Mouse (Mus musculus) olfactory bulb, adult 2 months (tissue): ENCODE data around the gene Draxin.

ENCODE experiments used
- CTCF ChIP-seq: fragments of 200-500 bp; IDR thresholded peaks from 2 replicates; pipeline ENCODE4 v1.5.1; 2012; ENCODE audit warnings: low read depth, mild to moderate bottlenecking, low read length, moderate library complexity; ENCODE audit not compliant: insufficient read depth
- POLR2A ChIP-seq: fragments of 200-500 bp; IDR thresholded peaks from 2 replicates; pipeline ENCODE4 v1.6.1; 2012; ENCODE audit warnings: mild to moderate bottlenecking, low read depth, low read length, moderate library complexity; ENCODE audit not compliant: insufficient read depth

DNA sequence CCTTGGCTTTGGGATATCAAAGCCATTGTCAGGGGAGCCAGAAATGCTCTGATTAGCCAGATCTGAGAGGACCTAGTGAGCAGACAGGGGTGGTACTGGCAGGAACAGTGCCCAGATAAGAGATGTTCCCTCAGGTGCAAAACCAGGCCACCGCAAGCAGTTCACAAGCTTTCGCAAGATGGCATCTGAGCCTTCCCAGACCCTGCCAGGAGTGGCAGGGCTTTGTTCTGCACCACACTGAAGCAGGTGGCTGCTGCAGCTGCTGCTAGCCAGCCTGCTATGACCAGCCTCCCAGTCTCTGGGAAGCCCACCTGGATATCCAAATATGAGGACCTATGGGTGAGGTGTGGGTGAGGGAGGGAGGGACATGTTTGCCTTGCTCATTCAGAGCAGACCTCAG lies 32.6 kb downstream of the Draxin start:
- TF ChIP-seq CTCF = no peak
- no peak for TF ChIP-seq POLR2A
